Mouse (Mus musculus): ENCODE data around the gene 4933425L06Rik.

DNA sequence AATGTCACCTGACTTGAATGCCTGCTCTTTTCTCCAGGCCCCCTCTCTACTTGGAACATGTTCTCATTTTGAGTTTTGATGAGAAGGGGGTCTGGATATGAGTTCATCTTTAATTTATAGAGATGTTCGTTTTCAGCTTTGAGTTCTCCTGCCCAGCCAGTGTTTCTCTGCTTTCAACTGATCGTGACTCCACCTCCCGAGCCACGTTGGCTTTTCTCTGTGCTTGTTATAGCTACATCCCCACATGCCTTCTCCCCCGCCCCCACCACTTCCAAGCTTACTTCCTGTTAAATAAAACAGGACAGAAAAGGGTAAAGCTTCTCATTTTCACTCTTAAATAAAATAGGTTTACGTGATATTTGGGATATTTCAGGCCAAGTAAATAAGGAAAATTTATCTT lies 30.5 kb upstream of the 4933425L06Rik start:
- no peak for TF ChIP-seq CTCF (IDR thresholded peaks at IDR 0.05; ENCODE audit: low read depth, low read length)
- TF ChIP-seq TAL1 (conservative IDR thresholded peaks at IDR 0.05; ENCODE audit: low read depth, low read length) = no peak
- TF ChIP-seq GATA1 (IDR thresholded peaks at IDR 0.05; ENCODE audit: borderline replicate concordance, low read length) = no peak
- no peak for TF ChIP-seq POLR2AphosphoS5 (IDR thresholded peaks at IDR 0.05; ENCODE audit: insufficient replicate concordance, low read depth, low read length)
- no peak for TF ChIP-seq GATA2 (IDR thresholded peaks at IDR 0.05; ENCODE audit: borderline replicate concordance, low read depth, low read length)
